Mouse (Mus musculus): ENCODE results near the gene Ogdh. TPM values are rescaled to one million over a fixed set of nuclear protein-coding genes. Genes with fewer than 3 reads are reported as not detected.
"Not testable (repeated sequence)": the region's sequence is repeated elsewhere in the genome, so short reads cannot be mapped to it uniquely, and the experiment has no call there.

Ogdh gene
- polyA plus RNA-seq, 1 experiment from 2014 or later: 70.2 TPM

DNA sequence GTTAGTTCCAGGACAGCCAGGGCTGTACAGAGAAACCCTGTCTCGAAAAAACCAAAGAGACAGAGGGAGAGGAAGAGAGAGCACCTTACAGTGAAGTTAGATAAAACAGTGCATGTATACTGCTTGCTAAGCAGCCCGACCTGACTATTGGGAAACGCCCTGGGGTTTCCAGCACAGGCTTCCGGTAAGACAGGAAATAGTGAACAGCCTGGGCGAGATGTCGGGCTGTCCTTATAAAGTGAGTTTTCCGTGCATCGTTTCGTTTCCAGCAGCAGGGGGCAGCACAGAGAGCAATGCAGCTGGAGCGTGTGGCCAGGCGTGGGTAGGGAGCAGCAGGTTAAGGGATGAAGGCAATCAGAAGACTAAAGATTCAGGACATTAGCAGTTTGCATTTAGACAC, 74.5 kb downstream of the Ogdh start:
- 30% methylated on average over 11 of the region's 11 CpGs for WGBS
- Histone ChIP-seq H3K4me1 (replicated peaks; ENCODE audit: control insufficient read depth, insufficient read depth, low read length) (no peaks in the 10 kb centered on the region; the same call in 1 of the 2 replicates), H3K9me3 (ENCODE audit: control insufficient read depth, low read length) (no peaks in the 10 kb centered on the region), H3K4me3 (ENCODE audit: low read depth, low read length) (no peak overlapping the region), H3K36me3 (ENCODE audit: control insufficient read depth, insufficient read depth, low read length) (no peaks in the 10 kb centered on the region), H3K4me2 (replicated peaks; ENCODE audit: low read depth, low read length) (no peak overlapping the region), H3K27me3 (ENCODE audit: control insufficient read depth, insufficient read depth, low read length) (0 out of 2 replicates have a peak, but pooled peaks cover 2% of the 10 kb centered on the region), H3K27ac (ENCODE audit: low read depth, low read length) (no peak overlapping the region), H3K9ac (ENCODE audit: low read depth, low read length) (no peak overlapping the region)
- ATAC-seq (ENCODE audit: low FRiP score) (peak; percentile 65), DNase-seq (ENCODE audit: low spot score) (peak; percentile 82)

DNA sequence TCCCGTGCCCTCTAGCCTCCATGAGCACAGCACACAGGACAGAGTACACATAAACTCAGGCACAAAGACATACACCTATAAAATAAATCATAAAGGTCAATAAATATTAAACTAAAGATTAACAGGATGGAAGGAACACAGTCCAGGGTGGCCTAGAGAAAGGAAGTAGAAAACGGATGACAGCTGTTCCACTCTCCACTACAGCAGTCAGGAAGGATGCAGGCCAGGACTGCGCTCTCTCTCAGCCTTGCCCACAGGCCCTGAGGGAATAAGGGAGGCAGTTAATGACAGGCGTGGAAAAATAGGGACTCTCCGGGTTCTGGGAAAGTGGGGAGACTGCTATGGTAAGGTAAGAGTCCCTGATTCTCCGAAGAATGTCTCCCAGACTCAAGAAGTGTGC, 75.0 kb downstream of the Ogdh start:
- no peak for ATAC-seq (ENCODE audit: low FRiP score)
- Histone ChIP-seq H3K27me3 (ENCODE audit: control insufficient read depth, insufficient read depth, low read length) (0 out of 2 replicates have a peak, but pooled peaks cover 2% of the 10 kb centered on the region), H3K4me1 (replicated peaks; ENCODE audit: control insufficient read depth, insufficient read depth, low read length) (no peaks in the 10 kb centered on the region; the same call in 1 of the 2 replicates), H3K4me3 (ENCODE audit: low read depth, low read length) (no peak overlapping the region), H3K9ac (ENCODE audit: low read depth, low read length) (no peak overlapping the region), H3K9me3 (ENCODE audit: control insufficient read depth, low read length) (no peaks in the 10 kb centered on the region), H3K27ac (ENCODE audit: low read depth, low read length) (no peak overlapping the region), H3K4me2 (replicated peaks; ENCODE audit: low read depth, low read length) (no peak overlapping the region), H3K36me3 (ENCODE audit: control insufficient read depth, insufficient read depth, low read length) (no peaks in the 10 kb centered on the region)
- DNase-seq (ENCODE audit: low spot score): no peak
- 74% methylated on average over 6 of the region's 6 CpGs for WGBS

DNA sequence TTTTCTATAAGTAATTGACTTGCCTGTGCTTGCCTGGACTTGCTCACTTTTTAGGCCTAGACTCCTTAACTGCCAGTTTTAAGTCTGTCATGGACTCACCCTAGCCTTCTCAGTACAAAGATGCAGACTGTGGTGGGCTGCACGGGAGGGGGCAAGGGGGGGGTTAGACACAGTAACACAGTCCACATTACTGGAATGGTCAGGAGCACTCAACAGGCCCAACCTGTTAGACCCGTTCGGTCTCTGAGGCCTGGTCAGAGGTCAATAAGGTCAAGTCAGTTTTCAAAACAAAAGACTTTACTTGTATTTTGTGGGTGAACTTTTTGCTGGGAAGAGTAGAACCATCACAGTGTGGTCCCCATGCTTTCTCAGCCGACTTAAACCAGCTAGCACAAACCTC, 75.7 kb downstream of the Ogdh start:
- 68% methylated on average over 4 of the region's 4 CpGs for WGBS
- ATAC-seq (ENCODE audit: low FRiP score) (no peak), DNase-seq (ENCODE audit: low spot score) (no peak)

DNA sequence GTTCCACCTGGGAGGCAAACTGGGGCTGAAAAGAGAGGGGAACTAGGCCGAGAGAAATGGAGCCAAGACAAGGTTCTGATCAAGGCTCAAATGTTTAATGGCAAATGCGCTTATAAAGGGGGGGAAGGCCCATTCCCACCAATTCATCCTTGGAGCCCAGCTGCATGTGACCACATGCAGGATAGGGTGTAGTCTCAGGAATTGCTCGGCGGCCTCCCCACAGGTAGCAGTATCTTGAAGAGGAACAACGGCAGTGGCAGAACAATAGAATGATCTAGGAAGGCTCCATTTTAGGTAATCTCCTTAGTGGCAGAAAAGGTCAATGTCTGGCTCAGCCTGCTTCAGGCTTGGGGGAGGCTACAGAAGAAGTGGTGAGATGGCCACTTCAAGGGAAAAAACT, 76.6 kb downstream of the Ogdh start:
- not testable (repeated sequence) for H3K4me1 ChIP-seq (replicated peaks; ENCODE audit: control insufficient read depth, insufficient read depth, low read length); ATAC-seq (ENCODE audit: low FRiP score); H3K36me3 ChIP-seq (ENCODE audit: control insufficient read depth, insufficient read depth, low read length); H3K27ac ChIP-seq (ENCODE audit: low read depth, low read length); H3K27me3 ChIP-seq (ENCODE audit: control insufficient read depth, insufficient read depth, low read length); H3K4me2 ChIP-seq (replicated peaks; ENCODE audit: low read depth, low read length); DNase-seq (ENCODE audit: low spot score); H3K9me3 ChIP-seq (ENCODE audit: control insufficient read depth, low read length); H3K4me3 ChIP-seq (ENCODE audit: low read depth, low read length); H3K9ac ChIP-seq (ENCODE audit: low read depth, low read length)
- 88% methylated on average over 5 of the region's 5 CpGs for WGBS

More for the DNA sequence above, 75.7 kb downstream of the Ogdh start:
- Histone ChIP-seq H3K27me3 (ENCODE audit: control insufficient read depth, insufficient read depth, low read length) (0 out of 2 replicates have a peak, but pooled peaks cover 2% of the 10 kb centered on the region), H3K27ac (ENCODE audit: low read depth, low read length) (no peak overlapping the region), H3K9ac (ENCODE audit: low read depth, low read length) (no peak overlapping the region), H3K36me3 (ENCODE audit: control insufficient read depth, insufficient read depth, low read length) (no peaks in the 10 kb centered on the region), H3K4me1 (replicated peaks; ENCODE audit: control insufficient read depth, insufficient read depth, low read length) (no peaks in the 10 kb centered on the region; the same call in 1 of the 2 replicates), H3K9me3 (ENCODE audit: control insufficient read depth, low read length) (no peaks in the 10 kb centered on the region), H3K4me3 (ENCODE audit: low read depth, low read length) (no peak overlapping the region), H3K4me2 (replicated peaks; ENCODE audit: low read depth, low read length) (no peak overlapping the region)

DNA sequence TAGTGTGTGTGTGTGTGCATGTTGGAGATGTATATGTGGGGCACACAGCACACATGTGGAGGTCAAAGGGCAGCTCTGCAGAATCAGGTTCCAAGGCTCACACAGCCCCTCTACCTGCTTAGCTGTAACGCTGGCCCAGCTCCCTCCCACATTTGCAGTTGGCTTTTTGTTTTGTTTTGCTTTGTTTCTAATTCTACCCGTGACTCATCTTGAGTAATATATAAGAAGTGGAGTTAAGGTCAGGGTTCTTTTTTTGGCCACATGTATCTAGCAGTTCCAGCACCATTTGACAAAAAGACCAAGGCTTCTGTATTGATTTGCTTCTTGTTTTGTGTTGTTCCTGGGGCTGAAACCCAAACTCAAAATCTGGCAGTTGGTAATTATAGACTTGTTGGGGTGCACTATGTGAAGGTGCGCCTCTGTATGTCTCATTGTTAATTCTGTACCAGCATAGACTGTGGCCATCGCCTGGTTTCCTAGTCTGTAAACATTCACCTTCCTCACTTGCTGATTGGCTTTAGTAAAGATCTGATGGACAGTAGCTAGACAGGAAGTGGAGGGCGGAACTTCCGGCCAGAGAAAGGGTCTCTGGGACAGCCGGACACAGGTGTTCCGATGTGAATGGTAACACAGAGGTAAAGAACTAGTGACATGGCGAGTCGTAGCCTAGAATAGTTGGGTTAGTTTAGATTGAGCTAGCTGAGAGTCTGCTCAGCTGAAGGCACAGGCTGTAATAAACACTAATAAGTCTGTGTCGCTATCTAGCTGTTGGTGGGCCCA, 80.1 kb downstream of the Ogdh start:
- Histone ChIP-seq H3K9ac (ENCODE audit: low read depth, low read length) (no peak overlapping the region), H3K4me1 (replicated peaks; ENCODE audit: control insufficient read depth, insufficient read depth, low read length) (no peaks in the 10 kb centered on the region), H3K27ac (ENCODE audit: low read depth, low read length) (no peak overlapping the region), H3K36me3 (ENCODE audit: control insufficient read depth, insufficient read depth, low read length) (no peaks in the 10 kb centered on the region), H3K9me3 (ENCODE audit: control insufficient read depth, low read length) (no peaks in the 10 kb centered on the region), H3K27me3 (ENCODE audit: control insufficient read depth, insufficient read depth, low read length) (no peaks in the 10 kb centered on the region), H3K4me3 (ENCODE audit: low read depth, low read length) (no peak overlapping the region), H3K4me2 (replicated peaks; ENCODE audit: low read depth, low read length) (no peak overlapping the region)
- no peak for DNase-seq (ENCODE audit: low spot score)
- 84% methylated on average over 11 of the region's 11 CpGs for WGBS
- no peak for ATAC-seq (ENCODE audit: low FRiP score)

DNA sequence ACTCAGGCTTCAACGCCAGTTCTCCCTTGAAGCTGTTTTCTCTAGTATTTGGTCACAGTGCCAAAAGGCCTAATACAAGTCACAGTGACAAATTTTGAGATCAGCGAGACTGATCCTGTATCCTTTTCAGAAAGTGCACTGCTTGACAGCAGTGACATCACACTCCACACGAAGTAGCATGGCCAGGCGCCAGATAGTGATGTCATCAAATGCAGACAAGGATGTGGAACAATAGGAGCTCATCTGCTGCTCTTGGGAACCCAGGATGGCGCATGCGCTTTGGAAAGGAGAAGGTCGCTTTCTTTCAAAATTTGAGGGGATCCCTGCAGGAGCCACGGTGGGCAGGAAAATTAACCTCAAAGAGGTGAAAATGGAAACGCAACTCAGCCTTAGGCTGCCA, 81.4 kb downstream of the Ogdh start:
- no peaks in the 10 kb centered on the region for H3K27me3 ChIP-seq (ENCODE audit: control insufficient read depth, insufficient read depth, low read length)
- H3K9ac ChIP-seq (ENCODE audit: low read depth, low read length): no peak overlapping the region
- no peak for DNase-seq (ENCODE audit: low spot score)
- H3K4me1 ChIP-seq (replicated peaks; ENCODE audit: control insufficient read depth, insufficient read depth, low read length): no peaks in the 10 kb centered on the region
- no peak for ATAC-seq (ENCODE audit: low FRiP score)
- no peak overlapping the region for H3K27ac ChIP-seq (ENCODE audit: low read depth, low read length)
- H3K9me3 ChIP-seq (ENCODE audit: control insufficient read depth, low read length): no peaks in the 10 kb centered on the region
- WGBS: 94% methylated on average over 9 of the region's 9 CpGs
- no peaks in the 10 kb centered on the region for H3K36me3 ChIP-seq (ENCODE audit: control insufficient read depth, insufficient read depth, low read length)
- H3K4me3 ChIP-seq (ENCODE audit: low read depth, low read length): no peak overlapping the region
- H3K4me2 ChIP-seq (replicated peaks; ENCODE audit: low read depth, low read length): no peak overlapping the region

DNA sequence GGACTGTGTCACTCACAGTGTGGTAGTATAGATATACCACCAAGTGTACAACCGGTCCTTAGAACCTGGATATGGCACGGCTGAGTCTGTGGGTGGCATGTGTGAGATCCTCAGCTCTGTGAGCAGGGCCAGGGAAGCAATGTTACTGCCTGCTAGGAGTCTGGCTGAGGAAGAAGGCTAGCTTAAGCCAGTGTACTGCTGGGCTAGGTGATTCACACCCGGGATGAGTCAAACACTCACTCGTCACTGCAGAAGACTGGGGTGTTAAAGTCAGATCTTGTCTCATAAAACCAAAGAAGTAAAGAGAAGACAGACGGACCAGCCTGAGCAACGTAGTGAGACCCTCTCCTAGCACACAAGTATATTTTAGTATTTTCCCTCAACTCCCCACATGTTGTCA, 89.5 kb downstream of the Ogdh start:
- no peak overlapping the region for H3K4me3 ChIP-seq (ENCODE audit: low read depth, low read length)
- no peaks in the 10 kb centered on the region for H3K9me3 ChIP-seq (ENCODE audit: control insufficient read depth, low read length)
- DNase-seq (ENCODE audit: low spot score): no peak
- no peaks in the 10 kb centered on the region for H3K36me3 ChIP-seq (ENCODE audit: control insufficient read depth, insufficient read depth, low read length)
- no peak for ATAC-seq (ENCODE audit: low FRiP score)
- no peak overlapping the region for H3K9ac ChIP-seq (ENCODE audit: low read depth, low read length)
- 86% methylated on average over 6 of the region's 6 CpGs for WGBS
- H3K27ac ChIP-seq (ENCODE audit: low read depth, low read length): no peak overlapping the region
- H3K4me2 ChIP-seq (replicated peaks; ENCODE audit: low read depth, low read length): no peak overlapping the region
- H3K4me1 ChIP-seq (replicated peaks; ENCODE audit: control insufficient read depth, insufficient read depth, low read length): no peaks in the 10 kb centered on the region
- H3K27me3 ChIP-seq (ENCODE audit: control insufficient read depth, insufficient read depth, low read length): no peaks in the 10 kb centered on the region

DNA sequence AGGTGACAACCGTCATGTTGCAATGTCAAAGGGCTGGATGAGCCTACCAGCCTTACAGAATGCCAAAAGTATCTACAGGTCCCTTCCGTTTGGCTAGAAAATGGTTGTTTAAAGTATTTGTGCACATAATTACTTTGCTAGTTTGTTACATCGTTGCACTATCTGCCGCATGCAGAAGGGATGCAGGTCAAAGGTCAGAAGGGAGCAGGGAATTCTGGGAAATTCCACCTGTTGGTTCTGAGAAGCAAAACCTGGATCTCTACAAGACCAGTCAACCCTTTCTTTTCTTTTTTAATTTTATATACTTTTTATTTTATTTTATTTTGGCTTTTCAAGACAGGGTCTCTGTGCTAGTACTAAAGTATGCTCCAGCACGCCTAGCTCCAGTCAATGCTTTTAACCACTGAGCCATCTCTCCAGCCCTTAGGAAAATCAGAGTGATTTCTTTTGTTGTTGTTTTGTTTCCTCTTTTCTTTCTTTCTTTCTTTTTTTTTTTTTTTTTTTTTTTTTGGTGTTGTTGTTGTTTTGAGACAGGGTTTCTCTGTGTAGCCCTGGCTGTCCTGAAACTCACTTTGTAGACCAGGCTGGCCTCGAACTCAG, 96.8 kb downstream of the Ogdh start:
- Histone ChIP-seq H3K9ac (ENCODE audit: low read depth, low read length) (peak overlapping the region; percentile 99), H3K27me3 (ENCODE audit: control insufficient read depth, insufficient read depth, low read length) (no peaks in the 10 kb centered on the region), H3K4me3 (ENCODE audit: low read depth, low read length) (no peak overlapping the region; the same call in 1 of the 2 replicates), H3K4me1 (replicated peaks; ENCODE audit: control insufficient read depth, insufficient read depth, low read length) (peaks cover 12% of the 10 kb centered on the region; the same call in 1 of the 2 replicates), H3K27ac (ENCODE audit: low read depth, low read length) (peak overlapping the region; percentile 96), H3K9me3 (ENCODE audit: control insufficient read depth, low read length) (no peaks in the 10 kb centered on the region), H3K36me3 (ENCODE audit: control insufficient read depth, insufficient read depth, low read length) (peaks cover 3% of the 10 kb centered on the region; the same call in 1 of the 2 replicates), H3K4me2 (replicated peaks; ENCODE audit: low read depth, low read length) (no peak overlapping the region)
- WGBS: 87% methylated on average over 6 of the region's 6 CpGs
- ATAC-seq (ENCODE audit: low FRiP score) (no peak), DNase-seq (ENCODE audit: low spot score) (no peak)
